Mouse (Mus musculus) v-Abl transformed pro-B cells (cell line): ENCODE data around the gene Tspan17.

ENCODE experiments used
- in situ Hi-C, 2 experiments: fragments of 400-800 bp; cut with MboI; formaldehyde crosslinking; loops; one replicate each; pipeline ENCODE4 v1.15.1; 2025; ENCODE audit not compliant: unreplicated experiment in 2 of 2

Gene Tspan17

GRCm38 (mm10) chr13:54800206-54800605, 11.0 kb downstream of the Tspan17 start:
- in situ Hi-C loops = loop anchor here in 1 of 2 experiments (5.0 kb wide), 1 partner anchor 272 kb away; no protein-coding TSS in a partner anchor

GRCm38 (mm10) chr13:54803010-54803409, 13.8 kb downstream of the Tspan17 start:
- in situ Hi-C loops = loop anchor here in 1 of 2 experiments (5.0 kb wide), 1 partner anchor 269 kb away; no protein-coding TSS in a partner anchor

GRCm38 (mm10) chr13:54805134-54805838, 16.1 kb downstream of the Tspan17 start:
- in situ Hi-C loops = no loop called here

GRCm38 (mm10) chr13:54806434-54806976, 17.3 kb downstream of the Tspan17 start:
- in situ Hi-C loops = no loop called here

- in situ Hi-C loops = no loop called here
Observed at GRCm38 (mm10) chr13:54808067-54808466, 18.9 kb downstream of the Tspan17 start.

- in situ Hi-C loops = no loop called here
Observed at GRCm38 (mm10) chr13:54811476-54811875, 22.3 kb downstream of the Tspan17 start.

GRCm38 (mm10) chr13:54813381-54813780, 24.2 kb downstream of the Tspan17 start:
- in situ Hi-C loops = no loop called here

- in situ Hi-C loops = no loop called here
Observed at GRCm38 (mm10) chr13:54818399-54819254, 29.4 kb downstream of the Tspan17 start.

- in situ Hi-C loops = no loop called here
Observed at GRCm38 (mm10) chr13:54821106-54821505, 31.9 kb downstream of the Tspan17 start.

GRCm38 (mm10) chr13:54821931-54822330, 32.8 kb downstream of the Tspan17 start:
- in situ Hi-C loops = no loop called here

- in situ Hi-C loops = no loop called here
Observed at GRCm38 (mm10) chr13:54824111-54824931, 35.1 kb downstream of the Tspan17 start.

- in situ Hi-C loops = no loop called here
Observed at GRCm38 (mm10) chr13:54827992-54828391, 38.8 kb downstream of the Tspan17 start.

- in situ Hi-C loops = no loop called here
Observed at GRCm38 (mm10) chr13:54828508-54828907, 39.3 kb downstream of the Tspan17 start.

- in situ Hi-C loops = no loop called here
Observed at GRCm38 (mm10) chr13:54829450-54829849, 40.3 kb downstream of the Tspan17 start.

- in situ Hi-C loops = no loop called here
Observed at GRCm38 (mm10) chr13:54836351-54837030, 47.3 kb downstream of the Tspan17 start.

GRCm38 (mm10) chr13:54837061-54837460, 47.9 kb downstream of the Tspan17 start:
- in situ Hi-C loops = no loop called here

GRCm38 (mm10) chr13:54837471-54837889, 48.3 kb downstream of the Tspan17 start:
- in situ Hi-C loops = no loop called here

- in situ Hi-C loops = no loop called here
Observed at GRCm38 (mm10) chr13:54838540-54838939, 49.4 kb downstream of the Tspan17 start.

GRCm38 (mm10) chr13:54839211-54839610, 50.0 kb downstream of the Tspan17 start:
- in situ Hi-C loops = no loop called here

- in situ Hi-C loops = no loop called here
Observed at GRCm38 (mm10) chr13:54844579-54844978, 55.4 kb downstream of the Tspan17 start.
